Mouse (Mus musculus) kidney, embryonic 15.5 days (tissue): ENCODE measurements around the gene Tfdp2. TPM values are rescaled to one million over a fixed set of nuclear protein-coding genes. Genes with fewer than 3 reads are reported as not detected.
A peak's percentile ranks its signal among the peaks of the same experiment; 100 is the strongest.

Source experiments
- ATAC-seq: fragments of 200-750 bp; cut with Nextera tagmentation; replicated peaks from 2 replicates; pipeline ENCODE4 v1.8.0; 2017; ENCODE audit warnings: moderate TSS enrichment; ENCODE audit not compliant: low FRiP score
- H3K27ac ChIP-seq: fragments of 300-500 bp; sonication (generic); 2 replicates; pipeline ENCODE4 v1.5.1; 2015; ENCODE audit warnings: mild to moderate bottlenecking, inconsistent platforms
- H3K27me3 ChIP-seq: fragments of 300-500 bp; sonication (generic); 2 replicates; pipeline ENCODE4 v1.6.1; 2015; ENCODE audit warnings: inconsistent platforms
- H3K36me3 ChIP-seq: fragments of 300-500 bp; sonication (generic); 2 replicates; pipeline ENCODE4 v1.6.1; 2015; ENCODE audit warnings: inconsistent platforms
- H3K4me1 ChIP-seq: fragments of 300-500 bp; sonication (generic); 2 replicates; pipeline ENCODE4 v1.6.1; 2015; ENCODE audit warnings: inconsistent platforms
- H3K4me2 ChIP-seq: fragments of 300-500 bp; sonication (generic); 2 replicates; pipeline ENCODE4 v1.6.1; 2015; ENCODE audit warnings: moderate library complexity, mild to moderate bottlenecking, inconsistent platforms
- H3K4me3 ChIP-seq: fragments of 300-500 bp; sonication (generic); replicated peaks from 2 replicates; pipeline ENCODE4 v1.5.1; 2015; ENCODE audit warnings: mild to moderate bottlenecking, inconsistent platforms
- H3K9ac ChIP-seq: fragments of 300-500 bp; sonication (generic); 2 replicates; pipeline ENCODE4 v1.6.1; 2015; ENCODE audit warnings: mild to moderate bottlenecking, inconsistent platforms
- H3K9me3 ChIP-seq: fragments of 300-500 bp; sonication (generic); replicated peaks from 2 replicates; pipeline ENCODE4 v1.6.1; 2016; ENCODE audit warnings: inconsistent platforms
- WGBS: fragments of 180-500 bp; shearing (Covaris S2); methylation state at CpG from one replicate; pipeline ENCODE4 v1.1.7; 2015; ENCODE audit warnings: mixed read lengths; 5-methylcytosine and 5-hydroxymethylcytosine counted together
- polyA plus RNA-seq: library from polyadenylated mRNA; unstranded; fragments of >200 nt; fragmentation: Nextera tagmentation; extraction: Ambion mirVana; gene quantifications from 2 replicates; pipeline ENCODE4 v1.2.1, GENCODE M21; 2015

The Tfdp2 gene
- polyA plus RNA-seq, 1 experiment from 2014 or later: 45.4 TPM

DNA sequence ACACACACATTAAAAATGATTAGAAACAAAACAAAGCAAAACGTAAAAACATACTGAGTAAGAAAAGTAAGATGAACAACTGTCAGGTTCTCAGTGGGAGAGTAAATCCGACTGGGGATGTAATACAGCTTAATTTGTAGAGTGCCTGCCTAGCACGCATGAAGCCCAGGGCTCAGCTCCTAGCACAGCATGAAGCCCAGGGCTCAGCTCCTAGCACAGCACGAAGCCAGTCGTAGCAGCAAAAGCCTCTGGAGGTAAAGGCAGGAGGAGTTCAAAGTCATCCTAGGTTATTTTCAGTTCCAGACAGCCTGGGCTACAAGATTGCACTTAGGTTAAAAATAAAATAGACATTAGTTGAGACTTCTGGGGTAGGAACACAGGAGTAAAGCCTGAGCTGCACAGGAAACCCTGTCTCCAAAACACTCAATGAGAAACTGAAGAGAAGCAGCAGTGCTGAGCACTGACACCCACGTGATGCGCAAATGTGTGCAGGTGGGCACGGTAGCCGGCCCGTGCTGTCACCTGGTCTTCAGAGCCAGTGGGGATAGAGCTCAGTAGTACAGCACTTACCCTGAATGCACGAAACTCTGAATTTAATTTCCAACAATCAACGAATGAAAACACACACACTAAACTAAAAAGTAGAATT, 157.2 kb downstream of the Tfdp2 start:
- peaks cover 5% of the 10 kb centered on the region; the same call in 1 of the 2 replicates for H3K4me1 ChIP-seq
- no peak for ATAC-seq
- no peak overlapping the region for H3K27ac ChIP-seq
- H3K4me2 ChIP-seq: no peak overlapping the region
- H3K9me3 ChIP-seq: no peaks in the 10 kb centered on the region
- peaks cover 5% of the 10 kb centered on the region for H3K36me3 ChIP-seq
- H3K27me3 ChIP-seq: no peaks in the 10 kb centered on the region
- 86% methylated on average over 12 of the region's 12 CpGs for WGBS
- H3K4me3 ChIP-seq: no peak overlapping the region
- H3K9ac ChIP-seq: no peak overlapping the region

DNA sequence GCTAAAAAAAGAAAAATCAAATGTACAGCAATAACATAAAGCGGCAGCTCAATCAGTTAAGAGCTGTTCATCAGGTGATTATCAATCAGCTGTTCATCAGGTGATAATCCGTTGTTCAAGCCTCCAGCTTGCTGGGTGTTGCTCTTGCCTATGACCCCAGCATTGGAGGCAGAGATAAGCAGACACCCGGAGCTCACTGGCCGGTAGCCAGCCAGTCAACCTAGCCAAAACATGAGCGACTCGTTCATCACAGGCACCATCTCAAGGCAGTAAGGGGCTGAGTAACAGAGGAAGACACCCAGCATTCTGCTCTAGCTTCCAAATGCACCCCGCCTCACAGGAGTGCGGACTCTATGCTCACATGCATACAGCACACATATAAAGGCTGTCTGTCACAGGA, 157.7 kb downstream of the Tfdp2 start:
- peak; percentile 25; the same call in 1 of the 2 replicates for ATAC-seq
- WGBS: 64% methylated on average over 8 of the region's 8 CpGs
- H3K27me3 ChIP-seq: no peaks in the 10 kb centered on the region
- no peak overlapping the region for H3K9ac ChIP-seq
- H3K36me3 ChIP-seq: peaks cover 5% of the 10 kb centered on the region
- no peak overlapping the region for H3K27ac ChIP-seq
- H3K4me2 ChIP-seq: no peak overlapping the region
- H3K9me3 ChIP-seq: no peaks in the 10 kb centered on the region
- H3K4me3 ChIP-seq: no peak overlapping the region
- peaks cover 5% of the 10 kb centered on the region; the same call in 1 of the 2 replicates for H3K4me1 ChIP-seq

DNA sequence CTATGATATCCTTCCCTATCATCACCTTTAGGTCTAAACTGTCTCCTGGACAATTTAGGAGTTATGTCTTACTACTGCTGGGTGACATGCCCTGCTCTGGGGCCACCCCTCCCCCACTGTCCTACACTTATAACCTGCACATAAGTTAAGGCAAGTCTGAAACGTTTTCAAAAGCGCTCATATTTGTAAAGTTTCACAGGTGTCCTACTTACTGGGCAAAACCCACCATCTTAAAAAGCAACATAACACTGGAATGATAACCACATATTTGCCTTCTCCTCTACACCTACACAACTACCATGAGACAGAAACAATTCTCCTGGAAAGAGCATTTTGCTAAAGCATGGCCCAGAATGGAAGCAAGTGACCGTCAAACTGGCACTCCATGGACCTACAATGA, 164.0 kb downstream of the Tfdp2 start:
- Histone ChIP-seq H3K9me3 (no peaks in the 10 kb centered on the region), H3K4me3 (no peak overlapping the region), H3K36me3 (no peaks in the 10 kb centered on the region), H3K4me1 (peaks cover 21% of the 10 kb centered on the region), H3K27me3 (no peaks in the 10 kb centered on the region), H3K27ac (no peak overlapping the region), H3K9ac (no peak overlapping the region), H3K4me2 (no peak overlapping the region)
- ATAC-seq: no peak
- 93% methylated on average over 3 of the region's 3 CpGs for WGBS

GRCm38 (mm10) chr9:96363581-96364140, 167.6 kb downstream of the Tfdp2 start:
- peak overlapping the region; percentile 79 for H3K9ac ChIP-seq
- ATAC-seq: peak; percentile 83
- WGBS: 0% methylated on average over 60 of the region's 64 CpGs
- H3K4me3 ChIP-seq: peak overlapping the region; percentile 82
- no peaks in the 10 kb centered on the region for H3K9me3 ChIP-seq
- peak overlapping the region; percentile 69 for H3K4me2 ChIP-seq
- H3K36me3 ChIP-seq: no peaks in the 10 kb centered on the region
- peaks cover 21% of the 10 kb centered on the region for H3K4me1 ChIP-seq
- H3K27ac ChIP-seq: peak overlapping the region; percentile 96
- no peaks in the 10 kb centered on the region for H3K27me3 ChIP-seq

- Histone ChIP-seq H3K36me3 (no peaks in the 10 kb centered on the region), H3K4me1 (peaks cover 21% of the 10 kb centered on the region), H3K9ac (peak within 1 kb of the TSS; percentile 79), H3K4me3 (peak within 1 kb of the TSS; percentile 82), H3K27me3 (no peaks in the 10 kb centered on the region), H3K4me2 (peak within 1 kb of the TSS; percentile 69), H3K27ac (peak within 1 kb of the TSS; percentile 96), H3K9me3 (no peaks in the 10 kb centered on the region)
- peak; percentile 99 for ATAC-seq
- under 1% methylated on average over 81 of the region's 81 CpGs for WGBS
These were observed 168.2 kb downstream of the Tfdp2 start, which contains the start of gene Atp1b3 for GRCm38 (mm10) chr9:96364141-96364838. Gene Atp1b3, minus strand, starts transcription at chr9:96364442.

GRCm38 (mm10) chr9:96365271-96365872, 169.3 kb downstream of the Tfdp2 start:
- Histone ChIP-seq H3K36me3 (no peaks in the 10 kb centered on the region), H3K9me3 (no peaks in the 10 kb centered on the region), H3K9ac (no peak overlapping the region), H3K4me2 (no peak overlapping the region), H3K27me3 (no peaks in the 10 kb centered on the region), H3K27ac (no peak overlapping the region), H3K4me1 (peaks cover 19% of the 10 kb centered on the region), H3K4me3 (no peak overlapping the region)
- WGBS: 66% methylated on average over 6 of the region's 6 CpGs
- no peak for ATAC-seq

GRCm38 (mm10) chr9:96369654-96370384, 173.7 kb downstream of the Tfdp2 start:
- H3K4me3 ChIP-seq: no peak overlapping the region
- no peak overlapping the region for H3K9ac ChIP-seq
- H3K36me3 ChIP-seq: no peaks in the 10 kb centered on the region
- no peaks in the 10 kb centered on the region for H3K9me3 ChIP-seq
- no peak overlapping the region for H3K27ac ChIP-seq
- no peaks in the 10 kb centered on the region; the same call in 1 of the 2 replicates for H3K4me1 ChIP-seq
- no peak overlapping the region for H3K4me2 ChIP-seq
- no peaks in the 10 kb centered on the region for H3K27me3 ChIP-seq
- WGBS: 56% methylated on average over 5 of the region's 5 CpGs
- no peak for ATAC-seq

- H3K4me1 ChIP-seq: no peaks in the 10 kb centered on the region
- H3K27ac ChIP-seq: no peak overlapping the region
- no peaks in the 10 kb centered on the region for H3K36me3 ChIP-seq
- no peak overlapping the region for H3K4me2 ChIP-seq
- ATAC-seq: no peak
- H3K9ac ChIP-seq: no peak overlapping the region
- WGBS: 72% methylated on average over 5 of the region's 5 CpGs
- H3K9me3 ChIP-seq: no peaks in the 10 kb centered on the region
- H3K27me3 ChIP-seq: no peaks in the 10 kb centered on the region
- H3K4me3 ChIP-seq: no peak overlapping the region
These were observed 175.0 kb downstream of the Tfdp2 start for GRCm38 (mm10) chr9:96371075-96371474.

Other genes starting within 250 kb of the Tfdp2 start
- 17.5 and 19.0 TPM in 2 replicates for gene Xrn1, start 241.5 kb upstream of the Tfdp2 start, polyA plus RNA-seq
- gene Gk5, start 76.9 kb upstream of the Tfdp2 start, polyA plus RNA-seq: 5.5 and 5.7 TPM in 2 replicates
- 172 and 186 TPM in 2 replicates for gene Atp1b3, start 168.2 kb downstream of the Tfdp2 start, polyA plus RNA-seq